ENCODE assay signal across 21 mouse cellular contexts in genomic region chr8:71659751-71660150, GRCm38 (mm10). TPM values are rescaled to one million over a fixed set of nuclear protein-coding genes. Genes with fewer than 3 reads are reported as not detected.
DNase-seq lines count a peak whose midpoint lies in the region; ATAC-seq and TF ChIP-seq lines count a peak whose summit lies in the region.
"Had no signal": no experiment of that assay in that cellular context is flagged by ENCODE, and none has a peak within 500 bp of the region (broad histone marks: within the 10 kb centered on the region; RNA-seq: fewer than 3 reads in every experiment).

No protein-coding gene starts in this region.

- peaks cover 65% of the 10 kb centered on the region for H3K27me3 ChIP-seq in intestine, embryonic 14.5 days (replicated peaks; ENCODE audit: control insufficient read depth, insufficient read depth, low read length)
- peaks cover 35% of the 10 kb centered on the region for H3K27me3 ChIP-seq in intestine, postnatal 0 days (replicated peaks; ENCODE audit: control insufficient read depth, insufficient read depth, low read length)

- H3K9me3 ChIP-seq in intestine, embryonic 14.5 days (ENCODE audit: control insufficient read depth, low read length), result no peaks in the 10 kb centered on the region
- no peaks in the 10 kb centered on the region for H3K9me3 ChIP-seq in intestine, postnatal 0 days (ENCODE audit: control insufficient read depth)
- H3K9me3 ChIP-seq: heart, embryonic 15.5 days; intestine, embryonic 15.5 days; kidney, embryonic 15.5 days; limb, embryonic 12.5 days; liver, embryonic 12.5 days; megakaryocyte, embryonic 14.5 days had no signal

- no peak overlapping the region for H3K4me3 ChIP-seq in intestine, embryonic 14.5 days (ENCODE audit: low read depth, low read length)
- no peak overlapping the region for H3K4me3 ChIP-seq in intestine, postnatal 0 days (ENCODE audit: low read depth, low read length)
- H3K4me3 ChIP-seq: gastrocnemius, adult 2 months; heart, embryonic 15.5 days; intestine, embryonic 15.5 days; kidney, embryonic 15.5 days; limb, embryonic 12.5 days; liver, embryonic 12.5 days had no signal

- peaks cover under 1% of the 10 kb centered on the region; the same call in 1 of the 2 replicates for H3K4me1 ChIP-seq in intestine, embryonic 14.5 days (replicated peaks; ENCODE audit: control insufficient read depth, insufficient read depth, low read length)
- H3K4me1 ChIP-seq in intestine, postnatal 0 days (replicated peaks; ENCODE audit: control insufficient read depth, insufficient read depth, low read length), result no peaks in the 10 kb centered on the region

- 79% methylated on average over 1 of the region's 1 CpGs for WGBS in intestine, embryonic 14.5 days
- WGBS in intestine, postnatal 0 days, result 68% methylated on average over 1 of the region's 1 CpGs

- H3K36me3 ChIP-seq in intestine, embryonic 14.5 days (ENCODE audit: control insufficient read depth, insufficient read depth, low read length), result no peaks in the 10 kb centered on the region
- no peaks in the 10 kb centered on the region for H3K36me3 ChIP-seq in intestine, postnatal 0 days (ENCODE audit: control insufficient read depth, insufficient read depth)
- H3K36me3 ChIP-seq: heart, embryonic 15.5 days; intestine, embryonic 15.5 days; kidney, embryonic 15.5 days; limb, embryonic 12.5 days; liver, embryonic 12.5 days had no signal

- ATAC-seq in intestine, embryonic 14.5 days (replicated peaks; ENCODE audit: low FRiP score, low TSS enrichment, low read depth), result no peak
- no peak for ATAC-seq in intestine, postnatal 0 days

- no peak overlapping the region for H3K27ac ChIP-seq in intestine, embryonic 14.5 days (ENCODE audit: low read depth)
- no peak overlapping the region for H3K27ac ChIP-seq in intestine, postnatal 0 days (ENCODE audit: low read depth, low read length)
- H3K27ac ChIP-seq: gastrocnemius, adult 2 months; heart, embryonic 15.5 days; intestine, embryonic 15.5 days; kidney, embryonic 15.5 days; limb, embryonic 12.5 days; liver, embryonic 12.5 days had no signal

- H3K4me2 ChIP-seq in intestine, embryonic 14.5 days (ENCODE audit: low read length), result no peak overlapping the region
- no peak overlapping the region for H3K4me2 ChIP-seq in intestine, postnatal 0 days (replicated peaks; ENCODE audit: low read depth)
- H3K4me2 ChIP-seq: heart, embryonic 15.5 days; kidney, embryonic 15.5 days had no signal

- TF ChIP-seq CTCF in intestine, postnatal 0 days (IDR thresholded peaks at IDR 0.05; ENCODE audit: low read depth), result no peak
- TF ChIP-seq CTCF in brain, embryonic 14.5 days (IDR thresholded peaks at IDR 0.05; ENCODE audit: borderline replicate concordance, extremely low read depth, insufficient read depth, insufficient read length), result no peak

- DNase-seq in intestine, embryonic 14.5 days (ENCODE audit: low spot score), result peak; percentile 50
- peak; percentile 83 for DNase-seq in brain, embryonic 14.5 days (ENCODE audit: low read depth)
- peak; percentile 82 for DNase-seq in cerebellum, adult 11-12 months
- DNase-seq in cerebellum, postnatal 14 days, result peak; percentile 85 to 87
- DNase-seq in frontal cortex, postnatal 36 days (ENCODE audit: low spot score in 2 of 2), result no peak
- no peak for DNase-seq in right cerebral cortex, adult 18-20 months
- DNase-seq: adrenal gland, adult 2 months; forebrain, postnatal 0 days; gastrocnemius, adult 2 months; heart, adult 18-20 months; heart, postnatal 4 days; lung, adult 2 months; thymus, postnatal 36 days had no signal

- no peak overlapping the region for H3K9ac ChIP-seq in intestine, embryonic 14.5 days (ENCODE audit: low read length)
- H3K9ac ChIP-seq in intestine, postnatal 0 days (ENCODE audit: low read depth, low read length), result no peak overlapping the region
- H3K9ac ChIP-seq: forebrain, postnatal 0 days; heart, embryonic 15.5 days; intestine, embryonic 15.5 days; kidney, embryonic 15.5 days; limb, embryonic 12.5 days; liver, embryonic 12.5 days had no signal

- no peak for TF ChIP-seq POLR2A in brain, embryonic 14.5 days (IDR thresholded peaks at IDR 0.05; ENCODE audit: borderline replicate concordance, extremely low read depth, insufficient read depth, insufficient read length, poor library complexity, severe bottlenecking)

RNA-seq across cellular contexts. Expression of gene Unc13a, which starts 11.8 kb away (rescaled TPM):
- 1.6 and 2.4 TPM in 2 replicates for polyA plus RNA-seq in intestine, embryonic 14.5 days (2014; fragmentation: Nextera tagmentation; extraction: Ambion mirVana)
- 0.60 and 0.72 TPM in 2 replicates for polyA plus RNA-seq in intestine, postnatal 0 days (2015; fragmentation: Nextera tagmentation; extraction: Ambion mirVana)
- 84.9 and 86.4 TPM in 2 replicates for polyA plus RNA-seq in brain, embryonic 14.5 days (2012; rRNA removed)

RNA-seq across cellular contexts. Expression of gene Jak3, which starts 16.3 kb away (rescaled TPM):
- 4.1 and 4.5 TPM in 2 replicates for polyA plus RNA-seq in intestine, embryonic 14.5 days (2014; fragmentation: Nextera tagmentation; extraction: Ambion mirVana)
- polyA plus RNA-seq in intestine, postnatal 0 days (2015; fragmentation: Nextera tagmentation; extraction: Ambion mirVana), result 5.7 and 6.8 TPM in 2 replicates
- 3.7 and 5.1 TPM in 2 replicates for polyA plus RNA-seq in brain, embryonic 14.5 days (2012; rRNA removed)

RNA-seq across cellular contexts. Expression of gene Insl3, which starts 29.3 kb away (rescaled TPM):
- 0.98 and 1.4 TPM in 2 replicates for polyA plus RNA-seq in intestine, embryonic 14.5 days (2014; fragmentation: Nextera tagmentation; extraction: Ambion mirVana)
- polyA plus RNA-seq in intestine, postnatal 0 days (2015; fragmentation: Nextera tagmentation; extraction: Ambion mirVana), result 2.5 and 3.0 TPM in 2 replicates
- polyA plus RNA-seq in brain, embryonic 14.5 days (2012; rRNA removed), result 0.60 and 1.1 TPM in 2 replicates
- polyA plus RNA-seq: neural tube, embryonic 11.5 days had no signal

RNA-seq across cellular contexts. Expression of gene B3gnt3, which starts 41.8 kb away (rescaled TPM):
- polyA plus RNA-seq in intestine, embryonic 14.5 days (2014; fragmentation: Nextera tagmentation; extraction: Ambion mirVana), result 6.9 and 8.4 TPM in 2 replicates
- polyA plus RNA-seq in intestine, postnatal 0 days (2015; fragmentation: Nextera tagmentation; extraction: Ambion mirVana), result 30.5 and 33.5 TPM in 2 replicates
- 0.45 and 0.46 TPM in 2 replicates for polyA plus RNA-seq in brain, embryonic 14.5 days (2012; rRNA removed)

RNA-seq across cellular contexts. Expression of gene Colgalt1, which starts 49.0 kb away (rescaled TPM):
- polyA plus RNA-seq in intestine, embryonic 14.5 days (2014; fragmentation: Nextera tagmentation; extraction: Ambion mirVana), result 84.4 and 85.3 TPM in 2 replicates
- polyA plus RNA-seq in intestine, postnatal 0 days (2015; fragmentation: Nextera tagmentation; extraction: Ambion mirVana), result 43.3 and 44.5 TPM in 2 replicates
- 128 and 150 TPM in 2 replicates for polyA plus RNA-seq in brain, embryonic 14.5 days (2012; rRNA removed)

Comparison
In these comparisons a context has a peak if more than half of its experiments do, and no peak if none do; other contexts are left out.
1. DNase-seq: peak in intestine, embryonic 14.5 days (single experiment), brain, embryonic 14.5 days (single experiment), cerebellum, adult 11-12 months (single experiment) and cerebellum, postnatal 14 days (2 of 2); none in frontal cortex, postnatal 36 days (0 of 2) and right cerebral cortex, adult 18-20 months (single experiment).
2. RNA of gene Unc13a, which starts 11.8 kb away (polyA plus RNA-seq): 84.9 to 86.4 TPM in brain, embryonic 14.5 days; 1.6 to 2.4 TPM in intestine, embryonic 14.5 days and 0.60 to 0.72 TPM in intestine, postnatal 0 days; every median in the first group is over 10 times any median in the second.